Mouse (Mus musculus) forebrain, embryonic 11.5 days (tissue): ENCODE results near the gene Gm44502. TPM values are rescaled to one million over a fixed set of nuclear protein-coding genes. Genes with fewer than 3 reads are reported as not detected.

Experiments
- ATAC-seq: fragments of 200-750 bp; cut with Nextera tagmentation; replicated peaks from 2 replicates; pipeline ENCODE4 v1.8.0; 2017; ENCODE audit warnings: moderate TSS enrichment; ENCODE audit not compliant: low FRiP score
- DNase-seq: peaks from one replicate; pipeline ENCODE4 v3.0.0-alpha.2; 2017; ENCODE audit warnings: low spot score
- H3K27ac ChIP-seq: fragments of 300-500 bp; sonication (generic); 2 replicates; pipeline ENCODE4 v1.5.1; 2014; ENCODE audit warnings: low read depth, low read length
- H3K27me3 ChIP-seq: fragments of 300-500 bp; sonication (generic); 2 replicates; pipeline ENCODE4 v1.6.1; 2014; ENCODE audit warnings: mild to moderate bottlenecking, low read length, mixed read lengths; ENCODE audit not compliant: control insufficient read depth, insufficient read depth
- H3K36me3 ChIP-seq: fragments of 300-500 bp; sonication (generic); 2 replicates; pipeline ENCODE4 v1.6.1; 2014; ENCODE audit warnings: mild to moderate bottlenecking, low read length, moderate library complexity, mixed read lengths; ENCODE audit not compliant: control insufficient read depth, insufficient read depth
- H3K4me1 ChIP-seq: fragments of 300-500 bp; sonication (generic); replicated peaks from 2 replicates; pipeline ENCODE4 v1.6.1; 2014; ENCODE audit warnings: low read length, mixed read lengths; ENCODE audit not compliant: control insufficient read depth, insufficient read depth
- H3K4me2 ChIP-seq: fragments of 300-500 bp; sonication (generic); 2 replicates; pipeline ENCODE4 v1.6.1; 2014; ENCODE audit warnings: low read depth, mild to moderate bottlenecking, low read length, moderate library complexity, mixed read lengths; ENCODE audit not compliant: severe bottlenecking
- H3K4me3 ChIP-seq: fragments of 300-500 bp; sonication (generic); 2 replicates; pipeline ENCODE4 v1.5.1; 2014; ENCODE audit warnings: low read depth, low read length
- H3K9ac ChIP-seq: fragments of 300-500 bp; sonication (generic); 2 replicates; pipeline ENCODE4 v1.6.1; 2014; ENCODE audit warnings: low read length
- H3K9me3 ChIP-seq: fragments of 300-500 bp; sonication (generic); 2 replicates; pipeline ENCODE4 v1.6.1; 2016; ENCODE audit warnings: low read length, mixed read lengths; ENCODE audit not compliant: control insufficient read depth
- WGBS: fragments of 180-500 bp; shearing (Covaris S2); extraction: QIAGEN DNeasy Blood & Tissue Kit; methylation state at CpG from one replicate; pipeline ENCODE4 v1.1.7; 2014; 5-methylcytosine and 5-hydroxymethylcytosine counted together
- polyA plus RNA-seq: library from polyadenylated mRNA; unstranded; fragments of >200 nt; fragmentation: Nextera tagmentation; extraction: Ambion mirVana; gene quantifications from 2 replicates; pipeline ENCODE4 v1.2.1, GENCODE M21; 2014

Gene Gm44502
- polyA plus RNA-seq: 0.40 TPM in 1 of 2 replicates, not detected in the other

GRCm38 (mm10) chr15:89429352-89430221 is at the start of gene Gm44502, which contains the start of the genes C730034F03Rik and Chkb:
Gm44502 (minus strand) TSS chr15:89429696.
C730034F03Rik (plus strand) TSS chr15:89429589.
Chkb (minus strand) TSS chr15:89429908.
- peak; percentile 93 for ATAC-seq
- under 1% methylated on average over 59 of the region's 70 CpGs for WGBS

GRCm38 (mm10) chr15:89478622-89479021 is 49.1 kb upstream of the Gm44502 start:
- WGBS: 82% methylated on average over 3 of the region's 3 CpGs
- no peaks in the 10 kb centered on the region for H3K27me3 ChIP-seq
- DNase-seq (no peak), ATAC-seq (no peak)
- H3K4me3 ChIP-seq: no peak overlapping the region
- H3K27ac ChIP-seq: no peak overlapping the region
- no peaks in the 10 kb centered on the region for H3K9me3 ChIP-seq
- H3K4me1 ChIP-seq: peaks cover 3% of the 10 kb centered on the region; the same call in 1 of the 2 replicates
- H3K36me3 ChIP-seq: no peaks in the 10 kb centered on the region
- no peak overlapping the region for H3K4me2 ChIP-seq
- no peak overlapping the region for H3K9ac ChIP-seq

More at GRCm38 (mm10) chr15:89429352-89430221, at the start of gene Gm44502, which contains the start of the genes C730034F03Rik and Chkb:
- Histone ChIP-seq H3K27ac (peak within 1 kb of the TSS; percentile 93), H3K4me1 (peaks cover 8% of the 10 kb centered on the region; the same call in 1 of the 2 replicates), H3K9ac (peak within 1 kb of the TSS; percentile 79), H3K27me3 (no peaks in the 10 kb centered on the region), H3K36me3 (no peaks in the 10 kb centered on the region; the same call in 1 of the 2 replicates), H3K4me3 (peak within 1 kb of the TSS; percentile 79), H3K4me2 (peak within 1 kb of the TSS; percentile 93), H3K9me3 (no peaks in the 10 kb centered on the region)
- peak; percentile 95 for DNase-seq

- Histone ChIP-seq H3K27me3 (no peaks in the 10 kb centered on the region), H3K9ac (no peak overlapping the region), H3K27ac (no peak overlapping the region), H3K4me1 (peaks cover 3% of the 10 kb centered on the region; the same call in 1 of the 2 replicates), H3K4me3 (no peak overlapping the region), H3K4me2 (no peak overlapping the region), H3K9me3 (no peaks in the 10 kb centered on the region), H3K36me3 (no peaks in the 10 kb centered on the region)
- WGBS: 45% methylated on average over 8 of the region's 8 CpGs
- ATAC-seq (no peak), DNase-seq (no peak)
Measured at GRCm38 (mm10) chr15:89477806-89478205, 48.3 kb upstream of the Gm44502 start.

- H3K4me3 ChIP-seq: peak within 1 kb of the TSS; percentile 57
- peak within 1 kb of the TSS; percentile 81 for H3K4me2 ChIP-seq
- H3K27me3 ChIP-seq: no peaks in the 10 kb centered on the region
- peaks cover 3% of the 10 kb centered on the region; the same call in 1 of the 2 replicates for H3K4me1 ChIP-seq
- no peak for ATAC-seq
- peak within 1 kb of the TSS; percentile 66 for H3K9ac ChIP-seq
- H3K9me3 ChIP-seq: no peaks in the 10 kb centered on the region
- no peaks in the 10 kb centered on the region for H3K36me3 ChIP-seq
- H3K27ac ChIP-seq: peak within 1 kb of the TSS; percentile 27; the same call in 1 of the 2 replicates
- 36% methylated on average over 9 of the region's 9 CpGs for WGBS
- no peak for DNase-seq
Measured at GRCm38 (mm10) chr15:89477091-89477491, 47.6 kb upstream of the Gm44502 start, which contains the start of gene Arsa. Arsa (minus strand) TSS chr15:89477425.

- no peak for ATAC-seq
- WGBS: 9% methylated on average over 5 of the region's 5 CpGs
Measured at GRCm38 (mm10) chr15:89476475-89476815, 46.9 kb upstream of the Gm44502 start.

GRCm38 (mm10) chr15:89475611-89476474 is 46.3 kb upstream of the Gm44502 start:
- H3K27me3 ChIP-seq: no peaks in the 10 kb centered on the region
- peak overlapping the region; percentile 27; the same call in 1 of the 2 replicates for H3K27ac ChIP-seq
- DNase-seq: peak; percentile 94
- WGBS: 8% methylated on average over 43 of the region's 44 CpGs
- peak overlapping the region; percentile 81 for H3K4me2 ChIP-seq
- no peaks in the 10 kb centered on the region for H3K9me3 ChIP-seq
- H3K4me1 ChIP-seq: peaks cover 3% of the 10 kb centered on the region; the same call in 1 of the 2 replicates
- peak; percentile 98 for ATAC-seq
- H3K9ac ChIP-seq: peak overlapping the region; percentile 66
- peak overlapping the region; percentile 57 for H3K4me3 ChIP-seq
- H3K36me3 ChIP-seq: no peaks in the 10 kb centered on the region

More at GRCm38 (mm10) chr15:89476475-89476815, 46.9 kb upstream of the Gm44502 start:
- Histone ChIP-seq H3K4me1 (peaks cover 3% of the 10 kb centered on the region; the same call in 1 of the 2 replicates), H3K4me3 (peak overlapping the region; percentile 57), H3K9ac (peak overlapping the region; percentile 66), H3K27me3 (no peaks in the 10 kb centered on the region), H3K9me3 (no peaks in the 10 kb centered on the region), H3K27ac (peak overlapping the region; percentile 27; the same call in 1 of the 2 replicates), H3K36me3 (no peaks in the 10 kb centered on the region), H3K4me2 (peak overlapping the region; percentile 81)
- no peak for DNase-seq

GRCm38 (mm10) chr15:89475293-89475600 is 45.8 kb upstream of the Gm44502 start:
- Histone ChIP-seq H3K27ac (no peak overlapping the region), H3K27me3 (no peaks in the 10 kb centered on the region), H3K9ac (peak overlapping the region; percentile 66; the same call in 1 of the 2 replicates), H3K4me1 (peaks cover 3% of the 10 kb centered on the region; the same call in 1 of the 2 replicates), H3K4me3 (no peak overlapping the region; the same call in 1 of the 2 replicates), H3K4me2 (peak overlapping the region; percentile 81), H3K9me3 (no peaks in the 10 kb centered on the region), H3K36me3 (no peaks in the 10 kb centered on the region)
- 92% methylated on average over 7 of the region's 7 CpGs for WGBS
- ATAC-seq: peak; percentile 4; the same call in 1 of the 2 replicates
- DNase-seq: no peak
